Mouse (Mus musculus): ENCODE measurements around the gene 2210016L21Rik.

DNA sequence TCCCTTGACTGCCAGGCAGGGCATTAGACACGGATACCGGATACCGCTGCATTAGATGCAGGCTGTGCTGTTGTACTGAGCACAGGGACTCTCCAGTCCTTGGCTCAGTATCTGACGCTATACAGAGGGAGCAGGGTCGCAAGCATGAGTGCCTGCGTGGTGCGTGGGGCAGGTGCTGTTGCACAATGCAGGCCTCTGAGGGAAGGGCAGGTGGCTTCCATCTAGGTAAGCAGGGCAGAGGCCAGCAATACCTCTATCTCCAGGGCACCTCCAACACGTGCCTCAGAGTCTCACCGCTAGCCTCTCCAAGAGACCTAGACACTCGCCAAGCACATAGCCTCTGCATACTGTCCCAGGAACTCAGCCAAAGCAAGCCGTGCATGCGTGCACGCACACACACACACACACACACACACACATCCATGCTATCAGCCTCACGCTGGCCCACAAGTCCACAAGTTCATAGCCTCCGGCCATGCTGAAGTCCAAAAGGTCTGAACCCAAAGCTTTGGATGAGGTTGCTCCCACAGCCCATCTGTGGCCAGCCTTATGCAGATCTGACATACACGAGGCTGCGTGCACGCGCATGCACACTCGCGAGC is 9.4 kb downstream of the 2210016L21Rik start:
- TF ChIP-seq CTCF (IDR thresholded peaks at IDR 0.05 in 2 of 3, conservative IDR thresholded peaks at IDR 0.05 in 1 of 3; ENCODE audit: control insufficient read depth in 1 of 3, insufficient read depth in 1 of 3, low read depth in 2 of 3, low read length in 3 of 3, poor library complexity in 1 of 3, severe bottlenecking in 1 of 3) (no peak), MAZ (IDR thresholded peaks at IDR 0.05; ENCODE audit: low read depth, low read length) (no peak), EP300 (IDR thresholded peaks at IDR 0.05; ENCODE audit: low read depth in 1 of 2, low read length in 2 of 2) (no peak), MEF2A (IDR thresholded peaks at IDR 0.05; ENCODE audit: extremely low read depth, insufficient replicate concordance, low read depth, low read length, poor library complexity, severe bottlenecking) (no peak), TAL1 (IDR thresholded peaks at IDR 0.05; ENCODE audit: low read length) (no peak), GATA1 (IDR thresholded peaks at IDR 0.05; ENCODE audit: low read depth, low read length) (no peak), ZC3H11A (IDR thresholded peaks at IDR 0.05; ENCODE audit: low read depth, low read length) (no peak), POLR2A (IDR thresholded peaks at IDR 0.05; ENCODE audit: control insufficient read depth in 1 of 2, insufficient read depth in 1 of 2, low read depth in 1 of 2, low read length in 2 of 2, poor library complexity in 1 of 2) (no peak), UBTF (IDR thresholded peaks at IDR 0.05; ENCODE audit: borderline replicate concordance, insufficient read depth, low read depth, low read length) (no peak), ZMIZ1 (IDR thresholded peaks at IDR 0.05; ENCODE audit: low read depth, low read length) (no peak), USF1 (IDR thresholded peaks at IDR 0.05; ENCODE audit: low read depth, low read length) (no peak), ETS1 (IDR thresholded peaks at IDR 0.05; ENCODE audit: low read depth, low read length) (no peak), CHD1 (IDR thresholded peaks at IDR 0.05; ENCODE audit: low read depth, low read length) (no peak)

All from MEL (cell line).